Mouse (Mus musculus) kidney, postnatal 10 days (tissue): ENCODE measurements around the gene Rabggtb.

Experiments
- DNase-seq: peaks from one replicate; pipeline ENCODE4 v3.0.0; 2021; ENCODE audit warnings: mixed read lengths

The Rabggtb gene

DNA sequence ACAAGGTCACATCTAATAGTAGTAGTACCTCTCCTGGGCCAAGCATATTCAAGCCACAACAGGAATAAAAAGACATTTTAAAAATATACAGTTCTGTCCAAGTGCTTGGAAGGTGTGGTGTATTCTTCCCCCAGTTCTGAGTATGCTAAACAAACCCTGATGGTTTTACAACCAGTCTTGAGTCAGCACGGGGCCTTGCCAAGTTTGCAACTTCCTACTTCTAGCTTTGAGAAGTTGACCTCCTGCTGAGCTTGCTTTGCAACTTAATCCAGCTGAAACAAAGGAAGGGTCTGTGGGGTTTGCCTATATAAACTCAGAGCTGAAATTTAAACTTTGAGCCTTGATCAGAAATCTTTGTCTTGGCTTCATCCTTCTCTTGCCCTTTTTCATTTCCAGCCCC is 4.4 kb upstream of the Rabggtb start:
- DNase-seq, result no peak

- no peak for DNase-seq
Measured at GRCm38 (mm10) chr3:153913510-153914243, 868 bp upstream of the Rabggtb start.

- DNase-seq, result no peak
Measured at GRCm38 (mm10) chr3:153911882-153912440, 848 bp downstream of the Rabggtb start.

DNA sequence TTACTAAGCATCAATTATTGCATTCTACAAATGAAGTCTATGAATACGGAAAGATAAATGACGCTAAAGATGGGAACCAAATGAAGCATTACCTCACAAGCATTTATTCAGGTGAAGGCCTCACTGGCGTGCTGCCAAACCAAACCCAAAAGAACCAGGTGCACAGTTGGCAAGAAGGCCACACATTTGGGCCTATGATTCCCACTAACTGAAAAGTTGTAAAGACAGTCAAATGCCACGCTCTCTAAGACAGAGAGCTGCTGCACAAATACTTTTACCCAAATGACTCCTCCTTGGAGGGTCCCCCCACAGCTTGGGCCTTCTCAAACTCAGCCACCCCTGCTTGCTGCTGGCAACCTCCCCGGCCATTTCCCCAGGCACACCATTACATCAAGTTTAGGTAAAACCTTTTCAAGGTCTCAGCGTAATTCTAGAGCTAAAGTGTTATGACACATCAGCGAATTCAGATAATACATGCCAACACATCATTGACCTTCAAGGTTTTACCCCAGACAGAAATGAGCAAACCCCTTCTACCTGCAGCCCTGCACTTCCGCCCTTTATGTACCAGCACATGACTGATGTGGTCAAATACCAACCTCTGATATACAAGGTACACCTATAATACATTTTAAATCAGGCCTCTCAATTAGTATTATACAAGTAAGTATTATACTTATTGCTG is 1.5 kb downstream of the Rabggtb start:
- peak; percentile 45 for DNase-seq

DNA sequence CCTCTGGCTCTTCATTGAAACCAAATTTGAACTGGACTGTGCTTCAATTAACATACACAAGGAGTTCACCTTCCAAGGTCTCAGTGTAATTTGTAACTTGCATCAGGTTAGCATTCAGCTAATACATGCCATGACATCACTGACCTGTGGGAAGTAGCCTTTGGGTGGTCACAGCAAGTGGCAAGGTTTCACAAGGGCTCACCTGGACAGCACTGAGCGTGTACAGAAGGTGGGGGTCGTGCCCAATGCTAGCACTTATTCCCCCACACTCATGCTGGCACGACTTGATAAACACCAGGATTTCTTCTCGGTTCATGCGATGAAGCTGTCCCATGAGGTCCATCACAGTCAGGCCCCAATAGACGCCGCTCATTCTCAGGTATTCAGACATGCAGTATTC is 2.3 kb downstream of the Rabggtb start:
- DNase-seq, result no peak

GRCm38 (mm10) chr3:153908919-153909318 is 3.9 kb downstream of the Rabggtb start:
- no peak for DNase-seq

GRCm38 (mm10) chr3:153906136-153906871 is 6.5 kb downstream of the Rabggtb start, which contains the start of gene Msh4:
Gene Msh4 (minus strand): TSS chr3:153906138.
- DNase-seq, result no peak

GRCm38 (mm10) chr3:153905251-153906135 is 7.3 kb downstream of the Rabggtb start:
- DNase-seq, result peak; percentile 28

- peak; percentile 73 for DNase-seq
Measured at GRCm38 (mm10) chr3:153904586-153904985, 8.2 kb downstream of the Rabggtb start.

DNA sequence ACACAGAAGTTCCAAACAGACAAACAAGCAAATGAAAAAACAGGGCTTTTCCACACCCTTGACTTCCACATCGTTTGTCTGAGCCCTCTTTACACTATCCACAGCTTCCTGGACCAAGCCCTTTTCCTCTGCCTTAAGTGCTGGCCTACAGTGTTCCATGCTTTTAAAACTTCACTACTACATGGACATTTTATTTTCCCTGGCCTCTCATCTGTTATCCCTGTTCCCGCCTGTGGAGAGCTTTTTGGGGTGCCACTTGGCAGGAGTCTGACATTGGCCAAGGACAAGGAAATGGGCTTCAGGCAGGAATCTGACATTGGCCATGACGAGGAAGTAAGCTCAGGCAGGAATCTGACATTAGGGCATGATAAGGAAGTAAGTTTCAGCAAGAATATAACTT is 10.2 kb downstream of the Rabggtb start:
- DNase-seq, result no peak

DNA sequence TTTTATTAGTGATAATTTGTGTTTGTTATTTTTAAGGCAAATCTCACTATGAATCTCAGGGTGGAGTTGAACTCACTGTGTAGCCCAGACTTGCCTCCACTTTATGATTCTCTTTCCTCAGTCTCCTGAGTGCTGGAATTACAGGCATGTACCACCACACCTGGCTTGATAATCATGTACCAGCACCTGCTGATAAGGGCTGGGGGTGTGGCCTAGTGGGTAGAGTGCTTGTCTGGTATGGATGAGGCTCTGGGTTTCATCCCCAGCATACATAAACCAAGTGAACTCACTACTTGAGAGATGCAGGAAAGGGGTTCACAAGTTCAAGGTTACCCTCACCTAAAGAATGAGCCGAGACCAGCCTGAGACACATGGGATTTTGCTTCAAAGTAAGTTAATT is 10.9 kb downstream of the Rabggtb start:
- DNase-seq, result no peak

DNA sequence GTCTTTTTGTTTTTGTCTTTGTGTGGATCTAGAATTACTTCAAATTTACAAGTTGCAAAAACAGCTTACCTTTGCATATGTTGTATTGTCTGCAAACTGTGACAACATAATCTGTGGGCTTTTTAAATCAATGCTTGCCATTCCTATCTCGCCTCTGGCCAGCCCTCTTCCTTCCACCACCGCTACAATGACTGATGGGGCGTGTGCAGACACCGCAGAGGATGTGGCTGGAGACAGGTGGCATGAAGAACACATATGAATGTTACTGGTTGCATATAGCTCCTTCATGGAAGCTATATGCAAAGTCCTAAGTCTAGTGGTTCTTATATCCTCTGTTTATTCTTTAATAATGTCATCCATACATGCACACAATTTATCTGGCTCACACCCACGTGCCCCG is 15.6 kb downstream of the Rabggtb start:
- DNase-seq, result no peak

- no peak for DNase-seq
Measured at GRCm38 (mm10) chr3:153895454-153895853, 17.4 kb downstream of the Rabggtb start.

GRCm38 (mm10) chr3:153889188-153889781 is 23.5 kb downstream of the Rabggtb start:
- no peak for DNase-seq

DNA sequence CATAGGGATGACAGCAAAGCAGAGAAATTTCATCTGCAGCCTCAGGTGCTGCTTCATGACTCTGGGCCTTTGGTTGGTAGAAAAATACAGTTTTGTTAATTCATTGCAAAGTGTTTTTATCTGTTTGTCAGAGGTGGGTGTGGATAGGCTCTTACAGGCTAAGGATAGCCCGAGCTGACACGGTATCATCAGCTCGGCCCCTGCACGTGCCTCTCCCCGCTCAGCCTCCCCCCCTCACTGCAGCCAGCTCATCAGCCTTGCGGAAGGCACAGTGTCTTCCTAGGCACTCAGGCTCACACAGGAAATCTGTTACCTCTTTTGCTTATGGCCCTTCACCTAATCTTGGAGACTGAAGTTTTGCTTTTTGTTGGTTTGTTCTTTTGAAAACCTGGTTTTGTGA is 24.7 kb downstream of the Rabggtb start:
- DNase-seq, result no peak

DNA sequence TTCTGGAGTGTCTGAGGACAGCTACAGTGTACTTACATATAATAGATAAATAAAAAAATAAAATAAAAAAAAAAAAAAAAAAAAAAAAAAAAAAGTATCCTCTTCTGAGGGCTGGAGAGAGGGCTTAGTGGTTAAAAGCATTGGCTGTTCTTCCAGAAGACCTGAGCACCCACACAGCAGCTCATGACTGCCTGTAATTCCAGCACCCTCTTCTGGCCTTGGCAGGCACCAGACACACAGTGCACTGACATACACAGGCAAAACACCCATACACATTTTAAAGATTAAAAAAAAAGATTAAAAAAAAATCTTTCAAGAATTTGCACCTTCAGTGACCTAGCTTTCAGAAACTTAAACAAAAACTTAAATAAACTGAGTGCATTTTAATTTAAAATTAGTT is 26.5 kb downstream of the Rabggtb start:
- DNase-seq, result no peak

DNA sequence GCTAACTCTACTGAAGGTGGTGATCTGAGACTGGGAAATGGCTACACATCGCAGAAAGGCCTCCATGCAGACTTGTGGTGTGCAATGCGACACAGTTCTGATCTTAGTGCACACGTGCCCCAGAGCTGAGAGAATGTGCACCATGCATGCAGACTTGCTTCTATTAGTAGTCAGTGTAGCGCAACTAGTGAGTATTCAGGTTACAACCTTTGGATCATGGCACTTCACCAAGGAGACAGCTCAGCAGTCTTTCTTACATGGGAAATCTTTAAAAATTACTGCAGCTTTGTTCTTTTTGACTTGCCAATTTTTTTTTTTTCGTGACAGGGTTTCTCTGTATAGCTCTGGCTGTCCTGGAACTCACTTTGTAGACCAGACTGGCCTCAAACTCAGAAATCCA is 41.4 kb downstream of the Rabggtb start:
- peak; percentile 15 for DNase-seq

- DNase-seq, result no peak
Measured at GRCm38 (mm10) chr3:153867149-153868136, 45.4 kb downstream of the Rabggtb start.

DNA sequence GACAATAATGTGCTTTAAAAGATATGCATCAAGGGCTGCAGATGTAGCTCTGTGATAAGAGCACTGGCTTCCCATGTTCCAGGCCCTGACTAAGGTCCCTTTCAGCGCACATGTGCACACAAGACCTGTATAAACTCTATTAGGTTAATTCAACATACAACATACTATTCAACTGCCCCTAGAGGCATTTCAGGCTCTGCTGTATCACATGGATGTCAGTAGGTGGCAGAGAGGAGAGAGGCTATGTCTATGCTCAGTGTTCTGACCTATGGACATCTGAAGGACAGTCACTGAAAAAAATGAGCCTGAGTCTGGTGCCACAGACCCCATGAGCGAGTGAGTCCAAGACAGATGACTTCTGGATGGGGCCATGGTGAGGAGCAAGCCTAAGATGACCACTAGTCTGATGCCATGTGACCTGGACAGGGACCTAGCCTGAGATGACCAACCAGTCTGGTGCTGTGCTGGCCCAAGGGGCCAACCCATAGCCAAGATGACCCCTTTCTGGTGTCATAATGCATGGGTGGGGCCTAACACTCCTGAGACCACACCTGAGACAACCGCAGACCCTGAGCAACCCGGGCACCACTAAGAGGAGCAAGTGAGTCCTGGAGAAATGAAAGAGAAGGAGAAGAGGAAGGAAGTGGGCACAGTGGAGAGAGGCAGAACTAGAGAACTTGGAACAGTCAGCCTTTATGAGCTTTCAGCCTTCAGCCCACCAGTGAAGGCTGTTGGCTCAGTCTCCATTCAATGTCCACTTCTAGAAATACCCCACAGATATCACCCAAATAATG is 48.0 kb downstream of the Rabggtb start:
- DNase-seq, result no peak

- DNase-seq, result no peak
Measured at GRCm38 (mm10) chr3:153863816-153864215, 49.0 kb downstream of the Rabggtb start.
